Mouse (Mus musculus) small intestine, adult 2 months (tissue): ENCODE data around the gene Casp12.

Source experiments
- CTCF ChIP-seq: fragments of 200-500 bp; IDR thresholded peaks from 2 replicates; pipeline ENCODE4 v1.5.1; 2012; ENCODE audit warnings: low read depth, mild to moderate bottlenecking, control low read depth, inconsistent platforms, low read length, moderate library complexity, mixed read lengths; ENCODE audit not compliant: insufficient replicate concordance, insufficient read length; ENCODE audit errors: extremely low read depth
- POLR2A ChIP-seq: fragments of 200-500 bp; IDR thresholded peaks from 2 replicates; pipeline ENCODE4 v1.6.1; 2012; ENCODE audit warnings: low read depth, mild to moderate bottlenecking, control low read depth, inconsistent platforms, low read length, moderate library complexity

GRCm38 (mm10) chr9:5345291-5345898, at the start of gene Casp12:
- TF ChIP-seq CTCF: no peak
- no peak for TF ChIP-seq POLR2A
